Mouse (Mus musculus) spleen, adult 18-20 months (tissue): Measurements from ENCODE around the gene Ccdc154.
"Not testable (repeated sequence)": the region's sequence is repeated elsewhere in the genome, so short reads cannot be mapped to it uniquely, and the experiment has no call there.

Source experiments
- DNase-seq, 2 experiments: peaks; one replicate each; pipeline ENCODE4 v3.0.0; 2022; ENCODE audit warnings: mixed read lengths in 2 of 2

Ccdc154 gene

GRCm38 (mm10) chr17:25162161-25162560 is at the start of gene Ccdc154:
Gene Ccdc154, plus strand, starts transcription at chr17:25162461.
- DNase-seq = no peak

GRCm38 (mm10) chr17:25114908-25115645 is 47.2 kb upstream of the Ccdc154 start:
- no peak for DNase-seq

- peak; percentile 88 to 94 for DNase-seq
Observed at GRCm38 (mm10) chr17:25115664-25116432, 46.4 kb upstream of the Ccdc154 start, which contains the start of gene Telo2. Gene Telo2, minus strand, starts transcription at chr17:25115967.

- peak in 1 of 2 experiments; percentile 14 for DNase-seq
Observed at GRCm38 (mm10) chr17:25117263-25117662, 45.0 kb upstream of the Ccdc154 start.

GRCm38 (mm10) chr17:25120406-25120805 is 41.9 kb upstream of the Ccdc154 start, which contains the start of gene Ptx4:
Gene Ptx4, plus strand, starts transcription at chr17:25120760.
- no peak for DNase-seq

- peak in 1 of 2 experiments; percentile 43 for DNase-seq
Observed at GRCm38 (mm10) chr17:25123979-25124378, 38.3 kb upstream of the Ccdc154 start.

GRCm38 (mm10) chr17:25125442-25126060 is 36.7 kb upstream of the Ccdc154 start:
- not testable (repeated sequence) for DNase-seq

GRCm38 (mm10) chr17:25127079-25127478 is 35.2 kb upstream of the Ccdc154 start:
- DNase-seq = no peak

- no peak for DNase-seq
Observed at GRCm38 (mm10) chr17:25127681-25128080, 34.6 kb upstream of the Ccdc154 start.

- DNase-seq = no peak
Observed at GRCm38 (mm10) chr17:25130060-25130459, 32.2 kb upstream of the Ccdc154 start.

- peak; percentile 84 to 88 for DNase-seq
Observed at GRCm38 (mm10) chr17:25133275-25133698, 29.0 kb upstream of the Ccdc154 start, which contains the start of gene Clcn7. Gene Clcn7, plus strand, starts transcription at chr17:25133391.

GRCm38 (mm10) chr17:25135622-25136021 is 26.6 kb upstream of the Ccdc154 start:
- DNase-seq = no peak

GRCm38 (mm10) chr17:25138803-25139202 is 23.5 kb upstream of the Ccdc154 start:
- DNase-seq = no peak

GRCm38 (mm10) chr17:25139960-25140359 is 22.3 kb upstream of the Ccdc154 start:
- DNase-seq = no peak

GRCm38 (mm10) chr17:25163387-25163786 is 1.1 kb downstream of the Ccdc154 start:
- no peak for DNase-seq

- no peak for DNase-seq
Observed at GRCm38 (mm10) chr17:25164770-25165169, 2.5 kb downstream of the Ccdc154 start.

GRCm38 (mm10) chr17:25165970-25166671 is 3.9 kb downstream of the Ccdc154 start:
- DNase-seq = no peak

- DNase-seq = no peak
Observed at GRCm38 (mm10) chr17:25169706-25170105, 7.4 kb downstream of the Ccdc154 start.

- DNase-seq = no peak
Observed at GRCm38 (mm10) chr17:25172558-25172957, 10.3 kb downstream of the Ccdc154 start.

- no peak for DNase-seq
Observed at GRCm38 (mm10) chr17:25175411-25175810, 13.2 kb downstream of the Ccdc154 start, which contains the start of gene Gm38655. Gene Gm38655, minus strand, starts transcription at chr17:25175471.

- no peak for DNase-seq
Observed at GRCm38 (mm10) chr17:25183232-25183631, 21.0 kb downstream of the Ccdc154 start.

GRCm38 (mm10) chr17:25184129-25184691 is 21.9 kb downstream of the Ccdc154 start, which contains the start of gene BC003965:
Gene BC003965, plus strand, starts transcription at chr17:25184554.
- peak; percentile 92 to 96 for DNase-seq
